Mouse (Mus musculus) right cerebral cortex, postnatal 10 days (tissue): ENCODE measurements around the gene Gtf2a1l.

Experiments
- DNase-seq, 2 experiments: peaks; one replicate each; pipeline ENCODE4 v3.0.0; 2021; ENCODE audit warnings: low spot score in 2 of 2

The Gtf2a1l gene

GRCm38 (mm10) chr17:88668452-88668851, at the start of gene Gtf2a1l:
Gene Gtf2a1l (plus strand): TSS chr17:88668660.
- DNase-seq = peak; percentile 67 to 68

GRCm38 (mm10) chr17:88620935-88621334, 47.5 kb upstream of the Gtf2a1l start:
- DNase-seq = no peak

- no peak for DNase-seq
Observed at GRCm38 (mm10) chr17:88621374-88621773, 47.1 kb upstream of the Gtf2a1l start.

GRCm38 (mm10) chr17:88622711-88623110, 45.7 kb upstream of the Gtf2a1l start:
- no peak for DNase-seq

- DNase-seq = no peak
Observed at GRCm38 (mm10) chr17:88624386-88624785, 44.1 kb upstream of the Gtf2a1l start.

- no peak for DNase-seq
Observed at GRCm38 (mm10) chr17:88625350-88625749, 43.1 kb upstream of the Gtf2a1l start.

- no peak for DNase-seq
Observed at GRCm38 (mm10) chr17:88625931-88626330, 42.5 kb upstream of the Gtf2a1l start.

DNA sequence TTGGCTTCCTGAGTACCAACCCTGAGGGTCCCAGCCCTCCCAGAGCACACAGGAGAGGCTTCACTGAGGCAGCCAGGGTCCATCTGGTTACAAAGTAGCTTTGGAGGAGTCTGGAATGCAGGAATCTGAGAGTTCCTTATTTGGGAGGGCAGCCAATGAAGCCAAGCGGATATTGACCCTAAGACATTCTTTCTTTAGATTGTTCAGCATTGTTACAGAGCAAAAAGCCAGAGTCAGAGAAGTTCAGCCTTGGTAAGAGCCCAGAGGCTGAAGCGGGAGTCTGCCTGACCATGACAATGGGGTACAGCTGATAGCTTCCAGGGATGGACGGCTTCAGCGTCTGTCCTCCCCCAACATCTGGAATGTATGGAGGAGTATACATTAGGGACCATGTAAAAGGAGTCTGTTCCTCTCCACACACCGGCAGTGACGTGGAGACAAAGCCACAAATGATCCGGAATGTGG, 42.1 kb upstream of the Gtf2a1l start:
- DNase-seq = no peak

DNA sequence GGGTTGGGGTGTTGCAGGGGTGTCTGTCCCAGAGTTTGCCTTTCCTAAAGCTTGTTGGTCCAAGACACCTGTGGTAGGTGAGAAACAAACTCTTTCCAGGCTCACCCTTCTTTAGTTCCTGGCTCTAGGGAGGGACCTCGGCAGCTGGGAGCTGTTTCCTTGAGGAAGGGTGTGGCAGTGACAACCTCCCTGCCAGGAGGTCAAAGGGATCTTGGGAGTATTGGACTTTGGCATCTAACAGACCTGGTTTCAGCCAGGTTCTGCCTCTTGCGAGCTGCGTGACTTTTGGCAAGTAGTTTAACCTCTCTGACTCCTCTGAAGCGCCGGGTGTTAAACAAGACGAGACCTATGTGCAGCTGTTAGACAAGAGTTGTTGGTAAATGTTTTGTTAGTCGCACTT, 41.3 kb upstream of the Gtf2a1l start:
- no peak for DNase-seq

GRCm38 (mm10) chr17:88628676-88629380, 39.6 kb upstream of the Gtf2a1l start:
- DNase-seq = peak; percentile 63 to 73

DNA sequence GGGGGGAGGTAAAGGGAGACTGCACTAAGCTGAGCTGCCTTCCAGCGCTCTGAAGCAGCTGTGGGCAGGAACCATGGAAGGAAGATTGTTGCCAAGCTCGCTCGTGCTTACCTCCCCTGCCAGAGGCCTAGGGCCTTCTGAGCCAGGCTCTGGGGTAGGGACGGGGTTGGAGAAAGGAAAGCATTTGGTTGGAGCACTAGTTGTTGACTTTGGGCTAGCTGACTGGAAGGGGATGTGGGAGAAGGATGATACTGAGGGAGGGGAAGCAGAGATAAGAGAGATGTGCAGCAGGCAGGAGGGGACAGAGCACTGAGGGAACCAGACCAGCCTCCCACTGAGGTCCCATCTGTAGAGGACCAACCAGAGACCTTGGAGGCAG, 39.1 kb upstream of the Gtf2a1l start:
- DNase-seq = peak in 1 of 2 experiments; percentile 41

DNA sequence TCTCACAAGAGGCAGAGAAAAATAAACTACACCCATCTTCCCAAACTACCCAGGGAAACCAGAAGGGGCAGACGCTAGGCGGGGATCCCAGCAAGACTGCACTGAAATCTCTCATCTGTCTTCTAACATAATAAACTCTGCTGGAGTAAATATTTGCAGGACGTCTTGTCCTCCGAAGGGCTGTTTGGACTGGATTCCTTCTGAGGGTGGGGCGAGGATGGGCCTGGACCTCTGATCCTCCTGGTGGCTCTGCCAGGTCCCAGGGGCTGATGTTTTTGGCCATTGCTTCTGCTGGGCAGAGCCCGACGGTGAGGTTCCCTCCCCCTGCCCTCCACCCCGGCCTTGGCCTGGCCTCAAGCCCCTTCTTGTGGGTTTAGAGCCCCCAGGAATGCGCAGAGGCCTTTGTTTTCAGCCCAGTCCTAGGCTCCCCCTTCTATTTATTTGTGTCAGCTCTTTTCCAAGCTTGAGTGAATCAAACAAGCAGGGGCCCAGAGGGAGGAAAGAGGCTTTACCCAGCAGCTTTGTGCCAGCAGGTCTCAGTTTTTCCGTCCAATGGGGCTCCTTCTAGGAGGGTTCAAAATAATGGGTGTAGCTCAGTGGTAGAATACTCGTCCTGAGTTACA, 38.4 kb upstream of the Gtf2a1l start:
- peak in 1 of 2 experiments; percentile 34 for DNase-seq

DNA sequence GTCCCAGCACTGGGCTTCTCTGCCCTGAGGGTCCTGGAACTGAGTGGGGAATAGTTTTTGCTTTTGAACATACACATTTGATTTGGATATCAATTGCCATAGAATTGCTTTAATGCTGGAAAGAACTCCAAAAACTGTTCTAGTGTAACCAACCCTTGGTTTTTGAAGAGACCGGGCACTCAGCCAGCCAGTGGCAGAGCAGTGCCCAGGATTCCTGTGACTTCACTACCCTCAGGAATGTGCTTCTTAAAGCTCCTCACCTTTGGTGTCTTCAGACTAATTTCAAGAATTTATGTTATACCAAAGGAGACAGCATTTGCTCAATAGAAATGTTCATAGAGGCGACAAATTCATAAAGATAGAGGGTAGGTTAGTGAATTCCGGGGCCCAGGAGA, 37.9 kb upstream of the Gtf2a1l start:
- peak in 1 of 2 experiments; percentile 47 for DNase-seq

GRCm38 (mm10) chr17:88632631-88633030, 35.8 kb upstream of the Gtf2a1l start:
- no peak for DNase-seq

GRCm38 (mm10) chr17:88636076-88636475, 32.4 kb upstream of the Gtf2a1l start:
- no peak for DNase-seq

GRCm38 (mm10) chr17:88636587-88636986, 31.9 kb upstream of the Gtf2a1l start:
- DNase-seq = peak; percentile 54 to 64

DNA sequence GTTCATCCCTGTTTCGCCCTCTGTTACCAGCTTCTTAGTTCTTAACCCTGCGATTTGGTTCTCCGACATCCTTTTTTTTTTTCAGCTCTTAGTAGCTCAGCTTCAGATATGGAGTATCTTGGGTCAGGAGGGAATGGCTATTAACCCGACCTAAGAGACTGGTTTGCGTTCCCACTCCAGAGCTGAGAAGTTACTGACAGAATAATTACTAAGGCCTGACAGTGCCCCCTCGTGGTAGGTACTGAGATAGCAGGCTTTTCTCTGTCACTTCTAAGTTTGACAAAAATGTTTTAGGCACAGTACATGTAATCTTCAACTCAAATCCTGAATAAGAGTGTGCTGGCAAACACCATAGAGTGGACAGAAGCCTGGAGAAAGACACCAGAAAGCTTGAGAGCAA, 27.4 kb upstream of the Gtf2a1l start:
- DNase-seq = peak; percentile 66 to 82

- DNase-seq = peak in 1 of 2 experiments; percentile 15
Observed at GRCm38 (mm10) chr17:88641836-88642235, 26.6 kb upstream of the Gtf2a1l start.

GRCm38 (mm10) chr17:88644876-88645275, 23.6 kb upstream of the Gtf2a1l start:
- peak in 1 of 2 experiments; percentile 11 for DNase-seq

DNA sequence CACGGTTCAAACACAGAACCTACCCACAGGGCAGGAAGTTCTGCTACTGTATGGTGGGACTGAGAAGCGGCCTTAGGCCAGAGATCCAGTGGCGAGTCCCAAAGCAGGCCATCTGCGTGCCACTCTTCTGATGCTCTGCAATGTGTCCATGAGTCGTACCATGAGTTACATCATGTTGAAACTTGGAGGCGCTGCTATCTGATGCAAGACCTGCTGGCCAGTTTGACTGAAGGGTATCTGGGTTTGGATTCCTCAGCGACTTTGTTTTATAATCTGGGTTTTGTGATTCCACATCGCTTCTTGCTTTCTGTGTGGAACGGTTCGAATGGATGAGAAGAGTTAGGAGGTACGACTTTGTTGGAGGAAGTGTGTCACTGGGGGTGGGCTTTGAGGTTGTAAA, 23.2 kb upstream of the Gtf2a1l start:
- no peak for DNase-seq

GRCm38 (mm10) chr17:88647149-88647548, 21.3 kb upstream of the Gtf2a1l start:
- peak in 1 of 2 experiments; percentile 3 for DNase-seq

DNA sequence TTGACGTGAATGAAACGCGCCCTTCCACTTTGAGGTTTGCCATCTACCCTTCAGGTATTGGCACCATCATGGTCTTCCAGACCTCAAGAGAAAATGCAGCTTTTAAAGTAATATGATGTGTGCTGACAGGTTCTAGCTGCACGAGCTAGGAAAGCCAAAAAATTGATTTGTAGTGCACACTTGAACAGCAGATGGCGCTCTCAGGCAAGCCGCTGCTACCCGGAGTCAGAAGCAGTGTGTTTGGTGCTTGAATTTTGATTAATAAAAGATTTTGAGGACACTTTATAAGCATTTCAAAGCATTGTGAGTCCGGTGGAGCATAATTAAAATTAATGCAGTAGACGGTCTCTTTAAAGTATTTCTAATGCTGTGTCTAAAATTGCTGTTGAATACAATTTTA, 16.4 kb upstream of the Gtf2a1l start:
- DNase-seq = peak; percentile 84 to 90

DNA sequence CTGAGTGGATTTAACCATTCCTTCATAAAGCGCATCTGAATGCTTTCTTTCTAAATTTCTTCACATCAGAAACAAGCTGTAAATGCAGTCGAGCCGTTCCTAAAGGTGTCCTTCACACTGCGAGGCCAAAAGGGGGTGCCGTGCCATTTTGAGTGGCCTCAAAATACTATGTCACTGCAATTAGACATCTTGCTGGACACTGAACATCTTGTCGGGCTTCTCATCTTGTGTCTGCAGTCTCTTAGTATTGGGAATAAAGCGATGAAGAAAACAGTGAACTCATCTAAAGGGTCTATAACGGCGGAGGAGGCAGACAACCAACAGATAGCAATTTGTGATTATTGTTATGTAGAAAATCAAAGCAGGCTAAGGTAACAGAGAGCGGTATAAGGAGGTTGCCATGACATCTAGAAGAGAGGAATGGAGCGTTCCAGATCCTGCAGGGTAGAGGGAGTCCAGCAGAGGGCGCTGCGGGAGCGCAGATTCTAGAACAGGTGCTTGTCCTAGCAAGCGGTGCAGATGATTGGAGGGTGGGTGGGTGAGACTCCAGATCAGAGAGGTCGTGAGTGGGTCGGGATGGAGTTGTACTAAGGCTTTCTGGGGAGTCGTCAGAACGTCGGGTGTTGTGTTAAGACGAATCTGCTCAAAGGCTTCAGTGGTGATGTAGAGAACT, 15.6 kb upstream of the Gtf2a1l start:
- DNase-seq = peak; percentile 90 to 94
